Mouse (Mus musculus): ENCODE data around the gene Prkab1. TPM values are rescaled to one million over a fixed set of nuclear protein-coding genes. Genes with fewer than 3 reads are reported as not detected.

Gene Prkab1
- polyA plus RNA-seq, 2 experiments, result 62.6 to 89.2 TPM

DNA sequence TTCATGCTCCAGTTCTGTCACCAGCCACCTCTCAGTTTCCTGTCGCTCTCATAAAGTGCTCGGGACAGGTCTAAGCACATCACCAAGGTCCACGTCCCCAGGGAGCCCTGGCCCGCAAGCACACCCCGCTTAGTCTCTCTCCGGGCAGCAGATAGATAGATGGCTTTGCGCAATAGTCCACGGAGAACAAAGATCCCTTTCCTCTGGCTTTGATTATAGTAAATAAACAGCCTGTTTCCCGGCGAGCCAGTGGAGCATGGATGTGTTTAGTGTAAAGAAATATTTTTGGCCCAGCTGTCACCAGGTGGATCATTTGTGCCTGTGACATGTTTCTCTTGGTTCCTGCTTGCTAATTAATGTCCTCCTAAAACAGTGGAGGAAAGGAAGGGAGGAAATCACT lies 47.0 kb downstream of the Prkab1 start:
- H3K4me3 ChIP-seq (replicated peaks; ENCODE audit: low read length), result no peak overlapping the region
- WGBS, result 60% methylated on average over 10 of the region's 10 CpGs
- no peaks in the 10 kb centered on the region for H3K27me3 ChIP-seq (ENCODE audit: control insufficient read depth, insufficient read depth, low read length)
- no peak for DNase-seq (ENCODE audit: low spot score)
- no peak overlapping the region; the same call in 1 of the 2 replicates for H3K27ac ChIP-seq (replicated peaks; ENCODE audit: low read depth, low read length)
- no peaks in the 10 kb centered on the region for H3K9me3 ChIP-seq (ENCODE audit: control insufficient read depth, low read length)
- H3K9ac ChIP-seq (ENCODE audit: low read depth, low read length, severe bottlenecking), result no peak overlapping the region
- no peak for ATAC-seq (ENCODE audit: low FRiP score, low read depth)
- H3K36me3 ChIP-seq (ENCODE audit: control insufficient read depth, insufficient read depth, low read length), result peaks cover 12% of the 10 kb centered on the region; the same call in 1 of the 2 replicates
- no peak for TF ChIP-seq POLR2A (IDR thresholded peaks at IDR 0.05; ENCODE audit: borderline replicate concordance, extremely low read depth, insufficient read depth, insufficient read length)
- peaks cover 3% of the 10 kb centered on the region; the same call in 1 of the 2 replicates for H3K4me1 ChIP-seq (ENCODE audit: control insufficient read depth, insufficient read depth, low read length)
- H3K4me2 ChIP-seq (replicated peaks; ENCODE audit: low read depth, low read length, severe bottlenecking), result no peak overlapping the region

- Histone ChIP-seq H3K36me3 (ENCODE audit: control insufficient read depth, insufficient read depth, low read length) (peaks cover 12% of the 10 kb centered on the region; the same call in 1 of the 2 replicates), H3K9me3 (ENCODE audit: control insufficient read depth, low read length) (no peaks in the 10 kb centered on the region), H3K4me1 (ENCODE audit: control insufficient read depth, insufficient read depth, low read length) (no peaks in the 10 kb centered on the region), H3K27ac (replicated peaks; ENCODE audit: low read depth, low read length) (no peak overlapping the region), H3K4me3 (replicated peaks; ENCODE audit: low read length) (no peak overlapping the region), H3K9ac (ENCODE audit: low read depth, low read length, severe bottlenecking) (no peak overlapping the region), H3K4me2 (replicated peaks; ENCODE audit: low read depth, low read length, severe bottlenecking) (no peak overlapping the region), H3K27me3 (ENCODE audit: control insufficient read depth, insufficient read depth, low read length) (no peaks in the 10 kb centered on the region)
- WGBS, result 94% methylated on average over 5 of the region's 5 CpGs
- no peak for DNase-seq (ENCODE audit: low spot score)
- no peak for ATAC-seq (ENCODE audit: low FRiP score, low read depth)
- no peak for TF ChIP-seq POLR2A (IDR thresholded peaks at IDR 0.05; ENCODE audit: borderline replicate concordance, extremely low read depth, insufficient read depth, insufficient read length)
Measured at GRCm38 (mm10) chr5:115976446-115976845, 47.9 kb downstream of the Prkab1 start.

DNA sequence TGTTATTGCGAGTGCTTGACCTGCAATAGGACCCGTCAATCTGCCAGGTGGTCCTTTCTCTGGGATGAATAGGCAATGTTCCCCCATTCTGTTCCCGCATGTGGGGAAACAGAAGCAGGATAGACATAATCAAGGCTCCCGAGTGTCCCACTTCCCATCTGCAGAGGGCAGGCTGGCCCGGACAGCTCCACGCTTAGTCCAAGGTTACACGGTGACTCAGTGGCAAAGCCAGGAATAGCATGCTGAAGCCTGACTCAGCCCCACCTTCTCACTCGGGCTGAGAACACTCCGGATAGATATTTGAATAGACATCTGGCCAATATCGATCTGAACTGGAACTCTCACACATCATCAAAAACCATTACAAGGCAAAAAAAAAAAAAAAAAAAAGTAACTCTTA lies 48.6 kb downstream of the Prkab1 start:
- ATAC-seq (ENCODE audit: low FRiP score, low read depth), result no peak
- Histone ChIP-seq H3K4me1 (ENCODE audit: control insufficient read depth, insufficient read depth, low read length) (no peaks in the 10 kb centered on the region), H3K27me3 (ENCODE audit: control insufficient read depth, insufficient read depth, low read length) (no peaks in the 10 kb centered on the region), H3K36me3 (ENCODE audit: control insufficient read depth, insufficient read depth, low read length) (peaks cover 15% of the 10 kb centered on the region; the same call in 1 of the 2 replicates), H3K9me3 (ENCODE audit: control insufficient read depth, low read length) (no peaks in the 10 kb centered on the region), H3K27ac (replicated peaks; ENCODE audit: low read depth, low read length) (no peak overlapping the region), H3K4me2 (replicated peaks; ENCODE audit: low read depth, low read length, severe bottlenecking) (no peak overlapping the region), H3K9ac (ENCODE audit: low read depth, low read length, severe bottlenecking) (no peak overlapping the region), H3K4me3 (replicated peaks; ENCODE audit: low read length) (no peak overlapping the region)
- TF ChIP-seq POLR2A (IDR thresholded peaks at IDR 0.05; ENCODE audit: borderline replicate concordance, extremely low read depth, insufficient read depth, insufficient read length), result no peak
- 91% methylated on average over 10 of the region's 10 CpGs for WGBS
- DNase-seq (ENCODE audit: low spot score), result no peak

DNA sequence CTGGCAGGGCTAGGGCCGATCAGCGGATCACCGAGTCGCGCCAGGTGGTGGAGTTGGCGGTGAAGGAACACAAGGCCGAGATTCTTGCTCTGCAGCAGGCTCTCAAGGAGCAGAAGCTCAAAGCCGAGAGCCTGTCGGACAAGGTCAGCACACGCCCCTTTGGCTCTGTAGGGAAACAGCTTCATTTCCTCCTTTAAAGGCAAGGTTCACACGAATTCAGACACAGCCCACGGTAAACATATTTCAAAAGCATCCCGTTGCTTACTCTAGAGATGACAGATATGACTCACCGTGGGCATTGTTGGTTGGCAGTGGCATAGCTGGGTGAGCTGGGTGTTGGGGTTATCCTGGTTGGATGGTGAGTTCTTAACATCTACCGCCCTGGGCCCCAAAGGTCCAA lies 53.1 kb downstream of the Prkab1 start:
- Histone ChIP-seq H3K27me3 (ENCODE audit: control insufficient read depth, insufficient read depth, low read length) (no peaks in the 10 kb centered on the region), H3K4me1 (ENCODE audit: control insufficient read depth, insufficient read depth, low read length) (no peaks in the 10 kb centered on the region), H3K36me3 (ENCODE audit: control insufficient read depth, insufficient read depth, low read length) (peaks cover 17% of the 10 kb centered on the region; the same call in 1 of the 2 replicates), H3K9me3 (ENCODE audit: control insufficient read depth, low read length) (no peaks in the 10 kb centered on the region), H3K4me3 (replicated peaks; ENCODE audit: low read length) (no peak overlapping the region), H3K9ac (ENCODE audit: low read depth, low read length, severe bottlenecking) (no peak overlapping the region), H3K27ac (replicated peaks; ENCODE audit: low read depth, low read length) (no peak overlapping the region), H3K4me2 (replicated peaks; ENCODE audit: low read depth, low read length, severe bottlenecking) (no peak overlapping the region)
- WGBS, result 90% methylated on average over 15 of the region's 15 CpGs
- DNase-seq (ENCODE audit: low spot score) (no peak), ATAC-seq (ENCODE audit: low FRiP score, low read depth) (no peak)
- TF ChIP-seq POLR2A (IDR thresholded peaks at IDR 0.05; ENCODE audit: borderline replicate concordance, extremely low read depth, insufficient read depth, insufficient read length), result no peak

Other genes with a start within 250 kb of the Prkab1 start
- gene Cit, start 179.2 kb downstream of the Prkab1 start, polyA plus RNA-seq (2012; rRNA removed), result 11.7 and 13.1 TPM in 2 replicates
- gene Cit, start 179.2 kb downstream of the Prkab1 start, polyA plus RNA-seq (2014; fragmentation: Nextera tagmentation; extraction: Ambion mirVana), result 19.0 and 20.8 TPM in 2 replicates
- gene Tmem233, start 58.7 kb upstream of the Prkab1 start, polyA plus RNA-seq (2012; rRNA removed), result 0.09 and 0.33 TPM in 2 replicates
- not detected in 2 replicates for gene Tmem233, start 58.7 kb upstream of the Prkab1 start, polyA plus RNA-seq (2014; fragmentation: Nextera tagmentation; extraction: Ambion mirVana)